Mouse (Mus musculus): ENCODE results near the gene Ripor1. TPM values are rescaled to one million over a fixed set of nuclear protein-coding genes. Genes with fewer than 3 reads are reported as not detected.

Gene Ripor1
- total RNA-seq, 1 experiment, result 5.6 TPM

DNA sequence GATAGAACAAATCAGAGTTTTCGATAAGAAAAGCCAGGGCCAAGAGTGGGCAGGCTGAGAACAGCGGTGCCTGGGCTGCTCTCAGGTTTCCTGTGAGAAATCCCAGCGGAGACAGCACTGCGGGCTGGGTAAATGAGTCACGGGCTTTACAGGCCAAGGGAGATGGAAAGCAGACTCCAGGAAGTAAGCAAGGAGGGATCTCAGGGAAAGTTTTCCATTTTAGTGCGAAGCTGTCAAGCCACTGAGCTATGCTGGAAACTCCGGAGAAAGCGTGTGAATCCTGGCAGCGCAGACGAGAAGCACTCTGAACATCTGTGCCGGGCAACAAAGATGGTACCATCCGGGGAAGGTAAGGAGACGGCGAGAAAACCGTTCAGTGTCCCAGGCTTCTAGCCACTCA, 11.2 kb upstream of the Ripor1 start:
- no peaks in the 10 kb centered on the region for H3K36me3 ChIP-seq (ENCODE audit: control insufficient read depth, insufficient read depth, low read length, poor library complexity, severe bottlenecking)
- no peak overlapping the region for H3K27ac ChIP-seq (ENCODE audit: insufficient read depth, low read depth, low read length, poor library complexity, severe bottlenecking)
- H3K9ac ChIP-seq (ENCODE audit: insufficient read depth, low read depth, low read length, poor library complexity, severe bottlenecking), result no peak overlapping the region
- peaks cover 0 to 3% of the 10 kb centered on the region in 2 experiments; a peak in 1 of 4 replicates for H3K4me1 ChIP-seq (ENCODE audit: control insufficient read depth in 2 of 2, insufficient read depth in 2 of 2, low read length in 2 of 2, poor library complexity in 1 of 2)
- in situ Hi-C loops (cut with MboI; ENCODE audit: low sequenced_read_pairs in 2 of 2, unreplicated experiment in 2 of 2), result no loop called here
- no peaks in the 10 kb centered on the region for H3K9me3 ChIP-seq (ENCODE audit: control insufficient read depth, insufficient read depth, low read depth, low read length)
- no peak for DNase-seq (ENCODE audit: low read depth, low spot score)
- TF ChIP-seq ZC3H11A (IDR thresholded peaks at IDR 0.05; ENCODE audit: borderline replicate concordance, low read depth, low read length) (no peak), MAFK (IDR thresholded peaks at IDR 0.05; ENCODE audit: insufficient read depth, low read depth, low read length) (no peak)
- H3K4me3 ChIP-seq (ENCODE audit: insufficient read depth in 1 of 2, low read depth in 1 of 2, low read length in 2 of 2, poor library complexity in 1 of 2, severe bottlenecking in 1 of 2), result 0 out of 4 replicates have a peak overlapping the region, but pooled peaks of 1 of the 2 experiments have one; percentile 9

- no peak overlapping the region for H3K4me3 ChIP-seq (ENCODE audit: insufficient read depth in 1 of 2, low read depth in 1 of 2, low read length in 2 of 2, poor library complexity in 1 of 2, severe bottlenecking in 1 of 2)
- no peaks in the 10 kb centered on the region for H3K9me3 ChIP-seq (ENCODE audit: control insufficient read depth, insufficient read depth, low read depth, low read length)
These were observed 10.4 kb upstream of the Ripor1 start for GRCm38 (mm10) chr8:105594451-105595242.

GRCm38 (mm10) chr8:105596362-105597034, 8.6 kb upstream of the Ripor1 start:
- peak; percentile 66 for DNase-seq (ENCODE audit: low read depth, low spot score)
- Histone ChIP-seq H3K36me3 (ENCODE audit: control insufficient read depth, insufficient read depth, low read length, poor library complexity, severe bottlenecking) (no peaks in the 10 kb centered on the region), H3K4me1 (ENCODE audit: control insufficient read depth in 2 of 2, insufficient read depth in 2 of 2, low read length in 2 of 2, poor library complexity in 1 of 2) (peaks cover 0 to 3% of the 10 kb centered on the region in 2 experiments; a peak in 1 of 4 replicates), H3K9ac (ENCODE audit: insufficient read depth, low read depth, low read length, poor library complexity, severe bottlenecking) (no peak overlapping the region), H3K27ac (ENCODE audit: insufficient read depth, low read depth, low read length, poor library complexity, severe bottlenecking) (0 out of 2 replicates have a peak overlapping the region, but pooled peaks have one; percentile 6), H3K4me3 (ENCODE audit: insufficient read depth in 1 of 2, low read depth in 1 of 2, low read length in 2 of 2, poor library complexity in 1 of 2, severe bottlenecking in 1 of 2) (peak overlapping the region in 1 of 2 experiments; percentile 15; a peak in 2 of 4 replicates), H3K9me3 (ENCODE audit: control insufficient read depth, insufficient read depth, low read depth, low read length) (no peaks in the 10 kb centered on the region)
- TF ChIP-seq ZC3H11A (IDR thresholded peaks at IDR 0.05; ENCODE audit: borderline replicate concordance, low read depth, low read length) (peak; percentile 57), CHD2 (IDR thresholded peaks at IDR 0.05; ENCODE audit: low read depth, low read length) (no peak), ZNF384 (IDR thresholded peaks at IDR 0.05; ENCODE audit: low read depth, low read length) (no peak)
- in situ Hi-C loops (cut with MboI; ENCODE audit: low sequenced_read_pairs in 2 of 2, unreplicated experiment in 2 of 2), result no loop called here

More at GRCm38 (mm10) chr8:105594451-105595242, 10.4 kb upstream of the Ripor1 start:
- in situ Hi-C loops (cut with MboI; ENCODE audit: low sequenced_read_pairs in 2 of 2, unreplicated experiment in 2 of 2), result no loop called here
- peaks cover 0 to 3% of the 10 kb centered on the region in 2 experiments; a peak in 1 of 4 replicates for H3K4me1 ChIP-seq (ENCODE audit: control insufficient read depth in 2 of 2, insufficient read depth in 2 of 2, low read length in 2 of 2, poor library complexity in 1 of 2)
- no peak for TF ChIP-seq CHD2 (IDR thresholded peaks at IDR 0.05; ENCODE audit: low read depth, low read length)
- TF ChIP-seq MAFK (IDR thresholded peaks at IDR 0.05; ENCODE audit: insufficient read depth, low read depth, low read length), result no peak
- no peak for TF ChIP-seq HCFC1 (IDR thresholded peaks at IDR 0.05; ENCODE audit: borderline replicate concordance, insufficient read depth, low read length)
- TF ChIP-seq ZC3H11A (IDR thresholded peaks at IDR 0.05; ENCODE audit: borderline replicate concordance, low read depth, low read length), result no peak
- TF ChIP-seq ZNF384 (IDR thresholded peaks at IDR 0.05; ENCODE audit: low read depth, low read length), result no peak
- no peak overlapping the region for H3K9ac ChIP-seq (ENCODE audit: insufficient read depth, low read depth, low read length, poor library complexity, severe bottlenecking)
- H3K36me3 ChIP-seq (ENCODE audit: control insufficient read depth, insufficient read depth, low read length, poor library complexity, severe bottlenecking), result no peaks in the 10 kb centered on the region
- DNase-seq (ENCODE audit: low read depth, low spot score), result no peak
- H3K27ac ChIP-seq (ENCODE audit: insufficient read depth, low read depth, low read length, poor library complexity, severe bottlenecking), result no peak overlapping the region

GRCm38 (mm10) chr8:105598777-105599176, 6.3 kb upstream of the Ripor1 start:
- no peaks in the 10 kb centered on the region for H3K9me3 ChIP-seq (ENCODE audit: control insufficient read depth, insufficient read depth, low read depth, low read length)
- in situ Hi-C loops (cut with MboI; ENCODE audit: low sequenced_read_pairs in 2 of 2, unreplicated experiment in 2 of 2), result no loop called here
- no peaks in the 10 kb centered on the region for H3K36me3 ChIP-seq (ENCODE audit: control insufficient read depth, insufficient read depth, low read length, poor library complexity, severe bottlenecking)
- no peak for DNase-seq (ENCODE audit: low read depth, low spot score)
- no peak overlapping the region for H3K27ac ChIP-seq (ENCODE audit: insufficient read depth, low read depth, low read length, poor library complexity, severe bottlenecking)
- H3K4me1 ChIP-seq (ENCODE audit: control insufficient read depth in 2 of 2, insufficient read depth in 2 of 2, low read length in 2 of 2, poor library complexity in 1 of 2), result peaks cover 0 to 5% of the 10 kb centered on the region in 2 experiments; a peak in 1 of 4 replicates
- H3K4me3 ChIP-seq (ENCODE audit: insufficient read depth in 1 of 2, low read depth in 1 of 2, low read length in 2 of 2, poor library complexity in 1 of 2, severe bottlenecking in 1 of 2), result no peak overlapping the region
- no peak overlapping the region for H3K9ac ChIP-seq (ENCODE audit: insufficient read depth, low read depth, low read length, poor library complexity, severe bottlenecking)
- TF ChIP-seq ZNF384 (IDR thresholded peaks at IDR 0.05; ENCODE audit: low read depth, low read length) (no peak), MAFK (IDR thresholded peaks at IDR 0.05; ENCODE audit: insufficient read depth, low read depth, low read length) (no peak), CHD2 (IDR thresholded peaks at IDR 0.05; ENCODE audit: low read depth, low read length) (no peak), HCFC1 (IDR thresholded peaks at IDR 0.05; ENCODE audit: borderline replicate concordance, insufficient read depth, low read length) (no peak), ZC3H11A (IDR thresholded peaks at IDR 0.05; ENCODE audit: borderline replicate concordance, low read depth, low read length) (no peak)
